ENCODE assay signal across 24 mouse cellular contexts in the genomic region with DNA sequence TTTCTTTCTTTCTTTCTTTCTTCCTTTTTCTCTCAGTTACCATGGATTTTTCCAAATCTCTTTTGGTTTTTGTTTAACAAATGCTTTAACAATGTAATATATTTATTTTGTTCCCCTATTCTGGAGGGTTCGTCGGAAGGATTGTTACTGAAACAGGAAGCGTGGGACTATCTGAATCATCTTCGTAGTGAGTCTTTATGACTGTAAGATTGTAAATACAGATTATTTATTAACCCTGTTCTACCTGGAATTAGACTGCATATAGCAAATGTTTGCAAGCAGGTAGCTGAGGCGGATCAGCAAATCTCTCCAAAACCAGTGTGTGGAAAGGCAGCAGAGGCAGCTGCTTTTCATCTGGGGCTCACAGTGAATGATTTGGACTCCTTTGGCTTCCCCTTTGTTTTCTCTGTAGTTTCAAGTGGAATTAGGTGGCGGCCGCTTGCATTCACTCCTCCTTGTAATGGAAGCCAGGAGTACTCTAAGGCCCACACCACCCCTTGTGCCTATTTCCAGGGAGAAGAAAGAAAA. TPM values are rescaled to one million over a fixed set of nuclear protein-coding genes. Genes with fewer than 3 reads are reported as not detected.
DNase-seq lines count a peak whose midpoint lies in the region; ATAC-seq and TF ChIP-seq lines count a peak whose summit lies in the region.
"Had no signal": no experiment of that assay in that cellular context is flagged by ENCODE, and none has a peak within 500 bp of the region (broad histone marks: within the 10 kb centered on the region; RNA-seq: fewer than 3 reads in every experiment).

No protein-coding gene starts in this region.

- peaks cover 6% of the 10 kb centered on the region; the same call in 1 of the 2 replicates for H3K4me1 ChIP-seq in forebrain, embryonic 11.5 days (replicated peaks; ENCODE audit: control insufficient read depth, insufficient read depth, low read length)
- H3K4me1 ChIP-seq in forebrain, postnatal 0 days (ENCODE audit: insufficient read depth): no peaks in the 10 kb centered on the region
- peaks cover 37% of the 10 kb centered on the region for H3K4me1 ChIP-seq in kidney, embryonic 15.5 days
- peaks cover 28% of the 10 kb centered on the region for H3K4me1 ChIP-seq in embryonic facial prominence, embryonic 10.5 days
- H3K4me1 ChIP-seq: liver, embryonic 13.5 days; stomach, embryonic 15.5 days had no signal

- TF ChIP-seq CTCF in forebrain, postnatal 0 days (IDR thresholded peaks at IDR 0.05; ENCODE audit: low read depth): no peak

- H3K4me3 ChIP-seq in forebrain, embryonic 11.5 days (ENCODE audit: low read depth, low read length): no peak overlapping the region
- no peak overlapping the region for H3K4me3 ChIP-seq in forebrain, postnatal 0 days (ENCODE audit: low read depth, low read length)
- no peak overlapping the region for H3K4me3 ChIP-seq in kidney, embryonic 15.5 days (replicated peaks)
- H3K4me3 ChIP-seq in embryonic facial prominence, embryonic 10.5 days: no peak overlapping the region
- H3K4me3 ChIP-seq: forebrain, embryonic 15.5 days; gastrocnemius, adult 2 months; liver, embryonic 13.5 days; stomach, embryonic 15.5 days had no signal

- H3K27me3 ChIP-seq in forebrain, embryonic 11.5 days (ENCODE audit: control insufficient read depth, insufficient read depth, low read length): no peaks in the 10 kb centered on the region
- H3K27me3 ChIP-seq in forebrain, postnatal 0 days (ENCODE audit: insufficient read depth, low read length): no peaks in the 10 kb centered on the region
- H3K27me3 ChIP-seq in kidney, embryonic 15.5 days: no peaks in the 10 kb centered on the region
- no peaks in the 10 kb centered on the region for H3K27me3 ChIP-seq in embryonic facial prominence, embryonic 10.5 days (replicated peaks; ENCODE audit: low read depth, poor library complexity, severe bottlenecking)
- H3K27me3 ChIP-seq: forebrain, embryonic 15.5 days; liver, embryonic 13.5 days; stomach, embryonic 15.5 days had no signal

- no peaks in the 10 kb centered on the region for H3K9me3 ChIP-seq in forebrain, embryonic 11.5 days (ENCODE audit: control insufficient read depth, low read length)
- no peaks in the 10 kb centered on the region for H3K9me3 ChIP-seq in forebrain, postnatal 0 days (ENCODE audit: low read length)
- no peaks in the 10 kb centered on the region for H3K9me3 ChIP-seq in kidney, embryonic 15.5 days (replicated peaks)
- no peaks in the 10 kb centered on the region for H3K9me3 ChIP-seq in embryonic facial prominence, embryonic 10.5 days
- H3K9me3 ChIP-seq: forebrain, embryonic 15.5 days; liver, embryonic 13.5 days; stomach, embryonic 15.5 days had no signal

- DNase-seq in forebrain, embryonic 11.5 days (ENCODE audit: low spot score): peak; percentile 48
- no peak for DNase-seq in forebrain, postnatal 0 days
- DNase-seq in kidney, postnatal 36 days: no peak
- DNase-seq in testis, postnatal 10 days (ENCODE audit: low spot score): peak; percentile 16
- no peak for DNase-seq in testis, postnatal 14 days (ENCODE audit: low spot score)
- DNase-seq in embryonic facial prominence, embryonic 10.5 days (ENCODE audit: low spot score): no peak
- DNase-seq: adrenal gland, postnatal 14 days; cerebellum, adult 11-12 months; cerebellum, postnatal 10 days; gastrocnemius, adult 2 months; heart, postnatal 14 days; left cerebral cortex, postnatal 4 days; liver, embryonic 13.5 days; lung, adult 18-20 months; lung, postnatal 14 days; right cerebral cortex, postnatal 25 days; thymus, adult 18-20 months; thymus, postnatal 25 days had no signal

- H3K36me3 ChIP-seq in forebrain, embryonic 11.5 days (ENCODE audit: control insufficient read depth, insufficient read depth, low read length): peaks cover 4% of the 10 kb centered on the region; the same call in 1 of the 2 replicates
- no peaks in the 10 kb centered on the region for H3K36me3 ChIP-seq in forebrain, postnatal 0 days (ENCODE audit: insufficient read depth)
- H3K36me3 ChIP-seq in kidney, embryonic 15.5 days: peaks cover 50% of the 10 kb centered on the region
- H3K36me3 ChIP-seq in embryonic facial prominence, embryonic 10.5 days (replicated peaks): peaks cover 53% of the 10 kb centered on the region
- H3K36me3 ChIP-seq: forebrain, embryonic 15.5 days had no signal

- H3K4me2 ChIP-seq in forebrain, embryonic 11.5 days (ENCODE audit: low read depth, low read length, severe bottlenecking): no peak overlapping the region
- H3K4me2 ChIP-seq in forebrain, postnatal 0 days (ENCODE audit: low read depth): no peak overlapping the region
- peak overlapping the region; percentile 12; the same call in 1 of the 2 replicates for H3K4me2 ChIP-seq in kidney, embryonic 15.5 days
- H3K4me2 ChIP-seq: forebrain, embryonic 15.5 days; liver, embryonic 13.5 days; stomach, embryonic 15.5 days had no signal

- no peak overlapping the region for H3K27ac ChIP-seq in forebrain, embryonic 11.5 days (ENCODE audit: low read depth, low read length)
- no peak overlapping the region for H3K27ac ChIP-seq in forebrain, postnatal 0 days (ENCODE audit: low read depth, low read length)
- H3K27ac ChIP-seq in kidney, embryonic 15.5 days: peak overlapping the region; percentile 52
- no peak overlapping the region for H3K27ac ChIP-seq in embryonic facial prominence, embryonic 10.5 days (replicated peaks)
- H3K27ac ChIP-seq: forebrain, embryonic 15.5 days; gastrocnemius, adult 2 months; hindbrain, postnatal 0 days; liver, embryonic 13.5 days; stomach, embryonic 15.5 days had no signal

- no peak for ATAC-seq in forebrain, embryonic 11.5 days (replicated peaks; ENCODE audit: low FRiP score)
- ATAC-seq in forebrain, postnatal 0 days: no peak
- no peak for ATAC-seq in kidney, embryonic 15.5 days (replicated peaks; ENCODE audit: low FRiP score)
- ATAC-seq: forebrain, embryonic 15.5 days; hindbrain, postnatal 0 days; midbrain, embryonic 16.5 days had no signal

- WGBS in forebrain, embryonic 11.5 days: 49% methylated on average over 7 of the region's 7 CpGs
- WGBS in forebrain, postnatal 0 days: 50% methylated on average over 7 of the region's 7 CpGs
- WGBS in kidney, embryonic 15.5 days: 43% methylated on average over 7 of the region's 7 CpGs
- WGBS in embryonic facial prominence, embryonic 10.5 days: 74% methylated on average over 7 of the region's 7 CpGs

- no peak overlapping the region for H3K9ac ChIP-seq in forebrain, embryonic 11.5 days (ENCODE audit: low read length)
- H3K9ac ChIP-seq in forebrain, postnatal 0 days: no peak overlapping the region
- 0 out of 2 replicates have a peak overlapping the region, but pooled peaks have one; percentile 17 for H3K9ac ChIP-seq in kidney, embryonic 15.5 days
- H3K9ac ChIP-seq: forebrain, embryonic 15.5 days; liver, embryonic 13.5 days; stomach, embryonic 15.5 days had no signal

RNA-seq across cellular contexts. Expression of gene Thbs1, which starts 14.3 kb away (rescaled TPM):
- polyA plus RNA-seq in forebrain, embryonic 11.5 days (2014; fragmentation: Nextera tagmentation; extraction: Ambion mirVana): 61.2 and 63.4 TPM in 2 replicates
- 13.2 and 16.0 TPM in 2 replicates for total RNA-seq in forebrain, postnatal 0 days (2014; rRNA removed)
- 2.9 and 4.4 TPM in 2 replicates for polyA plus RNA-seq in forebrain, postnatal 0 days (2015; fragmentation: Nextera tagmentation; extraction: Ambion mirVana)
- 35.1 and 38.3 TPM in 2 replicates for polyA plus RNA-seq in kidney, embryonic 15.5 days (2015; fragmentation: Nextera tagmentation; extraction: Ambion mirVana)
- polyA plus RNA-seq in embryonic facial prominence, embryonic 10.5 days (2016; fragmentation: Nextera tagmentation; extraction: Ambion mirVana): 31.1 and 35.4 TPM in 2 replicates
- total RNA-seq: MEL had no signal

Comparison
In these comparisons a context has a peak if more than half of its experiments do, and no peak if none do; other contexts are left out.
1. DNase-seq: peak in forebrain, embryonic 11.5 days (single experiment) and testis, postnatal 10 days (single experiment); none in forebrain, postnatal 0 days (single experiment), kidney, postnatal 36 days (0 of 2), testis, postnatal 14 days (single experiment) and embryonic facial prominence, embryonic 10.5 days (single experiment).